Mouse (Mus musculus): Measurements from ENCODE around the gene Lonp1.
"Not testable (repeated sequence)": the region's sequence is repeated elsewhere in the genome, so short reads cannot be mapped to it uniquely, and the experiment has no call there.

Gene Lonp1

DNA sequence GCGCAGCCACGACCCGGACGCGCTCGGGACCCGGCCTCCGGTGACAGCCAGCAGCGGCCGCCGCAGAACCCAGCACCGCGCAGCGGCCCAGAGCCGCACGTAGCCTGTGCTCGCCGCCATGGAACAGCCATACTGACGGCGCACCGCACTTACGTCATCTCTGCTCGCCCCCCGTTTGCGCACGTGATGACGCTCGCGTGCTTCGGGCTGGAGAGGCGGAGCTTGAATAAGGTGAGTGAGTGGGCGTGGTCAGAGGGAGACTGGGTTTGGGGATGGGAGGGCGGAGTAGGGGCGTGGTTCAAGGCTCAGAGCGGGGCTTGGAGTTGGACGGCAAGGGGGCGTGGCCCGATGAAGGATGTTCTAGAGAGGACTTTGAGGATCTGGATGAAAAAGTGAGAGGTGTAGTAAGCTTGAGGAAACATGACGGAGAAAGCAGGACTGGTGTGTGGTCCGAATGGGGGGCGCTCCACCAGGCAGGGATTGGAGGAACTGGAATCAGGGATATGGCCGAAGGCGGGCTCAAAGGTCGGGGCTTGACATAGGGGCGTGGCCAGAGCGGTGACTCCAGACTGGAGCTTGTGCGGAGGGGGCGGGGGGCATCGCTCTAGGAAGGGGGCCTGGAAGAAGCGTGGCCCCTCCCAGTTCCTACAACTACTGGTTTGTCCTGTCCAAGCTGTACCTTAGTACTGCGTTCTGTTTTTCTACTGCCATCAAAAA, at the start of gene Lonp1:
Gene Lonp1 (minus strand): TSS at position 134 of the 717 bp plus-strand sequence.
- peak; percentile 99 for DNase-seq (ENCODE audit: low read depth, low spot score)

DNA sequence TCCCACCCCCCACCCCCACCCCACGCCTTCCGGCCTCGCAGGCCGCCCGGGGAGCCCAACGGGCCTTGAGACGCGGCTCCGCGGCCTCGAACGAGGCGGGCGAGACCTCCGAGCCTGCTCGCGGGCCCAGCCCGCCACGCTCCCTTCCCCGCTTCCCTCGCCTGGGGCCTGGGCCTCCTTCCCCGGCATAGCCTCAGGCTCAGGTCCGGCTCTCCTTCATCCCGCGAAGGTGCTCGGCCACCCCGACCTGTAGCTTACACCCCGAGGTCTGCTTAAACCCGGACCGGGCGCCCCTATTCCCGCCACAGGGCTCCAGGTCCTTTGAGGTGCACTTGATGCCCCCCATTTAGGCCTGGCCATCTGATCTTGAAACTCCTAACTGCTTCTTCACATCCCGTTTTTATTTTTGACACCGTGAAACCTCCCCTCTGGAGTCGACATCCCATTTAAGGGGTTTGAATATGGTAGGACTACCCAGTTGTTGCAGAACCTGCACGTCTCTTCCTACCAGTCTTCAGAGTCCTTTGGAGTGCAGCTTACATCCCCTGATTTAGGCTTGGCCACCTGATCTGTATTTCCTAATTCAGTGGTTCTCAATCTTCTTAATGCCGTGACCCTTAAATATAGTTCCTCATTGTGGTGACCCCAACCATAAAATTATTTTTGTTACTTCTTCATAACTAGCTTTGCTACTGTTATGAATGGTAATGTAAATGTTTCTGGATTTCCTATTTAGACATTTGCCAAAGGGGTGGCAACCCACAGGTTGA, 47.1 kb upstream of the Lonp1 start:
- DNase-seq (ENCODE audit: low read depth, low spot score): no peak

DNA sequence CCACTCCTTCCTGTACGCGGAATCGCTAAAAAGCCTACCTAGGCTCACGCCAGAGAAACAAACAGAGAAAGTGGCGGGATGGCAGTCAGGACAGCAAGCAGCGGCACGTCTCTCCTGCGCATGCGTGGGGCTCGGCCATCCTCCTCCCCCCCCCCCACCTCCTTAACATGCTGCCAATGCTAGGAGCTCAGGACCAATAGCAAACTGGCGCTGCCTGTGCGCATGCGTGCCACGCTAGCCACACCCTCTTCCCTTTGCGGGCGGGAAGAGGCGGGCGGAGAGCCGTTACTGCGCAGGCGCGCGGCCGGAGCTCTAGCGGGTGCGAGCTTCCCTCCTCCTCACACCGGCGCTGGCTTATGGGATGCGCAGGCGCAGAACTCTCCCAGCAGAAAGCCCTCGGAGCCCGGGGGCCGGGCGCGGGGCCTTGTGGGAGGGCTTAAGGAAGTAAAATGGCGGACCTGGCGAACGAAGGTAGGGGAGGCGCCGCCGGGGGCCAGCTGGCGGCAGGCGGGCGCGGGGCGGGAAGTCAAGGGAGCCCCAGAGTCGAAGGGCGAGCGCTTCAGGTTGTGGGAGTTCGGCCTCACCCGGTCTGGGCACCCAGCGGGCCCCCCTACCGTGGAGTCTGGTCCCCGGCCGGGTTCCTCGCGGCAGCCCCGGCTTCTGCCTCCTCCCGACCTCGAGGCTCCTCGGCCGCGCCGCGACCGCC, 46.4 kb upstream of the Lonp1 start, which contains the start of gene Ranbp3:
Gene Ranbp3 (plus strand): TSS at position 354 of the 706 bp plus-strand sequence.
- peak; percentile 98 for DNase-seq (ENCODE audit: low read depth, low spot score)

DNA sequence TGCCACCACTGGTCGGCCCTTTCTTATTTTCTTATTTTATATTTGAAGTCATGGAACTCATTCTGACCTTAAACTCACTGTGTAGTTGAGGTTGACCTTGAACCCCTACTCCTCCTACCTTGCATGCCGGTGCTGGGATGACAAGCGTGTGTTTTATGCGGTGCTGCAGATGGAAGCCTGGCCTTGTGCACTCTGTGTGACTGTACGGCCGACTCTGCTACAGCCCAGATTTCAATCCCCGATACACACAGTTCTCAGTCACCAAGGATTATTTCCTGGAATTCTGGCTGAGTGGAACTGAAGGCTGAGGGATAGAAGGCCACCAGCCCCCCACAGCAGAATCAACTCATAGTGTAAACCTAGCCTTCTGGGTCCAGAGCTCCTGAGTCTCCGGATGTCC, 43.1 kb upstream of the Lonp1 start:
- DNase-seq (ENCODE audit: low read depth, low spot score): no peak

DNA sequence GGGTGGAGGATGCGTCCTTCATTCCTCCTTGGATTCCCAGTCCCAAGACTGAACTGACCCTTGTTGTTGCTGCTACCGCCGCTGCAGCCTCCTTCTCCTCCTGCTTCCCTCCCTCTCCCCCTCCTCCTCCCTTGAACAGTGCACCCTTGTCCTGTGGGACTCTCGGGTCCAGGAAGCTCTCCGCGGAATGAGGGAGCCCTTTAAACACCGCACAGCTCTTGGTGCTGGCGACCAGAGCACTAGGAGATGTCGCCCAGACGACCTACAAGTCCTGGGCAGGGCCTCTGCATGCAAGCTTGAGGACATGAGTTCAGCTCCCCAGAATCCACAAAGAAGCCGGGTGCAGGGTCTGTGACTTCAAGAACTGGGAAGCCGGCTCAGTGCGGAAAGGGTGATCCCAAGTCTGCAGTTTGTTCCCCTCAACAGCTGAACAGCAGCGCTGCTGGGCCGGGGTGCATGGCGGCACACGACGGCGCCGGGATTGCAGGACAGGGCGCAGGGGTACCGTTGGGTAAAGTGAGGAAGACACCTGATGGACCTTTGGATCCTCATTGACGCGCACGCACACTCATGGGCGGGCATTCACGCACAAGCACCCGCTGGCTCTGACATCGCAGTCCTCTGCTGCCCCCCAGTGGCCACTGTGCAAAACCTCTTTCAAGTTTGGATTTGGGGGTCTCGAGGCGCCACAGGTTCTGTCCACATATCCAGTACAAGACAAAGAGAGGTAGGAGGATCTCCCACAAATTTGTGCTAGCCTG, 41.9 kb upstream of the Lonp1 start:
- DNase-seq (ENCODE audit: low read depth, low spot score): peak; percentile 71

DNA sequence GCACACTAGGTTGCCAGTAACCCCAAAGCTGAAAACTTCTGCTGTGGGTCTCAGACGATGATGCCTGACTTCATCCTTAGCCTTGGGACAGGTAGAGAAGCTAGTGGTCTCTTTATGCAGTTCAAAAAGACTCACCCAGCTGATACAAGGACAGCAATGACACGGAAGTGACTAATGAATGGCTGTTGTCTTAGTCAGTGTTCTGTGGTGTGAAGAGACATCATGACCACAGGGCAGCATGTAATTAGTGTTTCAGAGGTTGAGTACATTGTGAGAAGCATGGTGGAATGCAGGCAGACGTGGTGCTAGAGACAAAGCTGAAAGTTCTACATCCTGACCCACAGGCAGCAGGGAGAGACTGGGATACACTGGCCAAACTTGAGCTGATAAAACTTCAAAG, 40.9 kb upstream of the Lonp1 start:
- no peak for DNase-seq (ENCODE audit: low read depth, low spot score)

DNA sequence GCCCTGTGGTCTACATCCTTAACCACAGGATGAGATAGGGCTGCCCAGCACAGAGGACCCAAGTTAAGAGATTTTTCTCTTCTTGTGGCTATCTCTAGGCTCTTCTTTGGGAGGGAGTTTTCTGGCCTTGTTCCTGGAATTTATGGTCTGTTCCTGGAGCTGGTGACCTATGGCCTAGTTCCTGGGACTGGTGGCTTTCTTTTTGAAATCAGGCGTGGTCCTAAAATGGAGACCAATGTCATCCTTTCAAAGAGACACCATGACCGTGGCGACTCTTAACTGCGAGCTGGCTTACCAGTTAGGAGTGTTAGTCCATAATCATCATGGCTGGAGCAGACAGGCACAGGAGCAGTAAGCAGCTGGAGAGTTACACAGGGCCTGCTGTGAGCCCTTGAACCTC, 39.7 kb upstream of the Lonp1 start:
- DNase-seq (ENCODE audit: low read depth, low spot score): no peak

DNA sequence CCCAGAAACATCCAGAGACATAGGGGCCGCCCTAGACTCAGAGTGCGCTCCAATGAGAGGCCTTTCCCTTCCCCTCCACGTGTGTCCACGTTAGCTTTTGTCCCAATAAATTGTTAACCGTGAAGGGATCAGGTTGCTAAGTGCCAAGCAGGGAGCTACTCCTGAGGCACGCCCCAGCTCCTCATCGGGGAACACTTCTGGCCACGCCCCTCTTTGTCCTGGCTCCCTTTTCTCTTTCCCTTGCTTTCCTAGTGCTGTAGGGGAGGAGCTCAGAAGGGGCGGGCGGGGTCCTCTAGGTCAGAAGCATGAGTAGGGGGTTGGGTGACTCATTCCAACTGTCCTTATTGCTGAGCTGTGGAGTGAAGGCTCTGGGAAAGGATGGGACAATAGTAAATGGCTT, 37.6 kb upstream of the Lonp1 start:
- peak; percentile 79 for DNase-seq (ENCODE audit: low read depth, low spot score)

DNA sequence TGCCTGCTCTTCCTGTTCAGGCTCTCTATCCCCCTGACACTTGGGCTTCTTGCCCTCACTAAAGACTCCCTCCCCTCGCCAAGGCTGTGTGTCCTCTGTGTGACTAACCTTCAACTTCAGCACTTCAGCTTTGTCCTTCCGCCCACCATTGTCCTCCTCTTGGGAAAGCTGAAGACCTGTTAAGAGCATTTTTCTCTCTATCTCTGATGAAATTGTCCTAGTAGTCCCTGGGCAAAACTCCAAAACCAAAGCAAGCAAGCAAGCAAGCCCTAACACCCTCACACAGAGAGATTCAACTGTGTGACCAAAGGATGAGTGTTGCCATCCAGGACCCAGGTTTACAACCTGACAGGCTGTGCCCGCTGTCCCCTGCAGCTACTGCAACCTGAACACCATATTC, 37.0 kb upstream of the Lonp1 start:
- DNase-seq (ENCODE audit: low read depth, low spot score): no peak

DNA sequence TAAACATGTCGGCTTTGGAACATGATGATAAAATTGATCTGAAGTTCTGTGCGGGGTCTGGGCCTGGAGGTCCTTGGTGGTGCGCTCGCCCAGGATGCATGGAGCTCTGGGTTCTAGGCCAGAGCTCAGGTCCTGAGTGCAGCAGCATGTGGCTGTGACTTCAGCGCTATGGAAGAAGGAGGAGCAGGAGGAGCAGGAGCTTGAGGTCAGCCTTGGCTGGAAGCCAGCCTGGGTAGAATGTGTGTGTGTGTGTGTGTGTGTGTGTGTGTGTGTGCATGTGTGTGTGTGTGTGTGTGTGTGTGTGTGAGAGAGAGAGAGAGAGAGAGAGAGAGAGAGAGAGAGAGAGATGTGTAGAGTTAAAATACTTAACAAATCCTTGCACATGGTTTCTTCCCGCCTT, 29.5 kb upstream of the Lonp1 start:
- DNase-seq (ENCODE audit: low read depth, low spot score): no peak

DNA sequence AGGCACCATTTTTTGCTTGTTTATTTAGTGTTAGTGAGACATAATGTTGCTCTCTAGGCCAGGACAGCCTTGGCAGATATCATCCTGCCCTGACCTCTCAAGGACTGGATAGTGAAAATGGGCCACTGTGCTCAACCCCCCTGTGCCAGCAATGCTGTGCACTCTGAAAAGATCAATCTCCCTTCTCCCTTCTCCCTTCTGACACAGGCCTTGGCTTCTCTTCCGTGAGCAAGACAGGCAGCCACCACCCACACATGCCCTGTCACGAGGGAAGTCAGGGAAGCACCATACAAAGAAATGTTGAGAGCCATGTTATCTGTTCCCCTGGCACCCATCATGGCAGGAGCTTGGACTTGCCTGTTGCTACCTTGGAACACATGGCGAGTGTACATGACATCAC, 28.6 kb upstream of the Lonp1 start:
- DNase-seq (ENCODE audit: low read depth, low spot score): no peak

DNA sequence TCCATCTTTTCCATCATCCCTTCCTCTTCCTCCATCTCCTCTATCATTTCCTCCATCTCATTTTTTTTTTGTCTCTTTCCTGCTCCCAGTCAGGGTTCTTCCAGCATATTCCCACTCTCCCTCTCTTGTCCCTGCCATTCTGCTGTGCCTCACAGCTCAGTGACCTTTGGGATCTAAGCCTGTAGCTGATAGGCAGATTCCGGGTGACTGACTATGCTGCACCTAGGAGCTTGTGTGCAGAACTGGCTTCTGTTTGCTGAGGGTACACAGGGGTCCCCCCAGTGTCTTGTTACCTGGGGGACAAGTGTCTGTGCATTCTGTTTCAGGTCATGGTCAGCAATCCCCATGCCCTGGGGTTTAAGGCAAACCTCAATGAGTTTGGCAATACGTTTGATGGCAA, 28.1 kb upstream of the Lonp1 start:
- no peak for DNase-seq (ENCODE audit: low read depth, low spot score)

DNA sequence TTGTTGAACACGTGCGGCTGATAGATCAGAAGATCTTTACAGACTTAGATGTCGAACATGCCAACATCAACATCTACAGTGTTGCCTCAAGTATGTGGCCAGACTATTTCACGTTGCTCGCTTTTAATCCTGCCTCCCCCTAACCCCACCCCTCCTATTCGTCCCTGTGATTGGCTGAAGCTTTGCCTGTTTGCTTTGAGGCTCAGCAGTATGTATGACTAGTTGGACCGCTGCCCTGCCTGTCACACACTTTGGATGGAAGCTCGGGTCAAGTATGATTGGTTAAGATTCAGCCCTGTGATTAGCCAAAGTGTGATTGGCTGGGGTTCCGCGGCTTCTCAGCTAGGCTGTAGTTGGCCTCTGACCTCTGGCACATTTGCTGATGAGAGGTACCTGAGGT, 25.1 kb upstream of the Lonp1 start:
- DNase-seq (ENCODE audit: low read depth, low spot score): peak; percentile 74

DNA sequence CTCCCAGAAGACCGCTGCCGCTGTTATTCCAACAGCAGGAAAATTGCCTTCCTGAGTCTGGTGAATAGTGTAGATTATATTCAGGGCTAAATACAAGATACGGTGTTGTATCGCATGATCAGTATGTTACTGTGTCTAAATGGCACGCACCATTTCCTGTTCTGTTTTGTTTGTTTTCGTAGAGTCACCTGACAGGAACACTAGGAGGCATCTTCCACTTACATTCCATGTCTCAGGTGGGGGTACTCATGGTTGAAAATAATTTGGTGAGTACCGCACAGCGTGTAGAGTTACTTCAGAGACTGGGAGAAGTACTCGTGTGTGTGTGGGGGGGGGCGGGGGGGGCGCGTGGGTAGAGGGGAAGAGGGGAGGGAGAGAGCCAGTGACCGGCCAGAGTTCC, 20.9 kb upstream of the Lonp1 start:
- no peak for DNase-seq (ENCODE audit: low read depth, low spot score)

DNA sequence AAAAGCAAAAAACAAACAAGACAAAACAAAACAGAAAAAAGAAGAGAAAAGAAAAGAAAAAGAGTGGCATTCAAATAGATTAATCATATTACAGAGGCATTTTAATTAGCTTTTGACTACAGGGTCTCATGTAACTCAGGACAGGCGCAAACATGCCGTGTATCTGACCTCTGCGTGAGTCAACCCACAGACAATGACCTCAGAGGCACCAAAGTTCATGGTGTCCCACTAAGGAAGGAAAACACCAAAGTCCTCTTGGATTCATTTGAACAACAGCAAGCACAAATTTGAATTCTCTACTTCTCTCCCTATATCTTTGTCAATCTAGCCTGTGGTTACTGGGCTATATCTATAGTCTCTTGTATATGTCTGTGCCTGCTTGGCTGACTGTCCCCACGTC, 16.6 kb upstream of the Lonp1 start:
- no peak for DNase-seq (ENCODE audit: low read depth, low spot score)

DNA sequence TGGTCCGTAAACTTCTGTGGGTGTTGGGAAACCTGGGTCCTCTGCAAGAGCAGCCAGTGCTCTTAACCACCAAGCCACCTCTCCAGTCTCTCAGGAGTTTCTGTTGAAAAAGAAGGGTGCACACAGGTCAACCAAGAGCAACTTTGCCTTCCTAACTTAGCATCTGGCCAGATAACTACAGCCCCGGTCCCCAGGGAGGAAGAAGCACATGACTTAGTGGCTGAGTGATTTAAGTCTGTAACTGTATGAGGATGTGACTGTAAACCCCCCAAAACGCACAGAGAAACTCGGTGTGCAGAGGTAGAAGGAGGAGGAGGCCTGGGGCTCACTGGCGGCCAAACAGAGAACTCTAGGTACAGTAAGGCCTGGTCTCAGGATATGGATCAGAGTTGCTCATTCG, 7.3 kb upstream of the Lonp1 start:
- no peak for DNase-seq (ENCODE audit: low read depth, low spot score)

DNA sequence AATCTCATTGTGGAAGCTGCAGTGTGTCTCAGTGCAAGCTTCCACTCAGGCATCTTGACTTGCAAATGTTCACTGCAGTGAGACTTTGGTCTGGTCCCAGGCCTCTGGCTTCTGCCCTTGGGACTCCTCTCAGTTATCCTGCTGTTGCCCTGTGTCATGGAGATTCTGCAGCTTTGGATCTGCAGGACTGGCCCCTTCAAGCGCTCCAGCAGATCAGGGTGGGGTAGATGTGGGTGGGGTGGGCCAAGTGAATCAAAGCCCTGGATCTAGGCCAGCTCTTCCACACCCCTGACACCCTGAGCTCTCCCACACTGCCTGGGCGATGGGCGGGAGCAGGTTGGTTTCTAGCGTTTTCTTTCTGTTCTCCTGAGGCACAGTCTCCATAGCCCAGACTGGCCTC, 5.1 kb upstream of the Lonp1 start:
- no peak for DNase-seq (ENCODE audit: low read depth, low spot score)

DNA sequence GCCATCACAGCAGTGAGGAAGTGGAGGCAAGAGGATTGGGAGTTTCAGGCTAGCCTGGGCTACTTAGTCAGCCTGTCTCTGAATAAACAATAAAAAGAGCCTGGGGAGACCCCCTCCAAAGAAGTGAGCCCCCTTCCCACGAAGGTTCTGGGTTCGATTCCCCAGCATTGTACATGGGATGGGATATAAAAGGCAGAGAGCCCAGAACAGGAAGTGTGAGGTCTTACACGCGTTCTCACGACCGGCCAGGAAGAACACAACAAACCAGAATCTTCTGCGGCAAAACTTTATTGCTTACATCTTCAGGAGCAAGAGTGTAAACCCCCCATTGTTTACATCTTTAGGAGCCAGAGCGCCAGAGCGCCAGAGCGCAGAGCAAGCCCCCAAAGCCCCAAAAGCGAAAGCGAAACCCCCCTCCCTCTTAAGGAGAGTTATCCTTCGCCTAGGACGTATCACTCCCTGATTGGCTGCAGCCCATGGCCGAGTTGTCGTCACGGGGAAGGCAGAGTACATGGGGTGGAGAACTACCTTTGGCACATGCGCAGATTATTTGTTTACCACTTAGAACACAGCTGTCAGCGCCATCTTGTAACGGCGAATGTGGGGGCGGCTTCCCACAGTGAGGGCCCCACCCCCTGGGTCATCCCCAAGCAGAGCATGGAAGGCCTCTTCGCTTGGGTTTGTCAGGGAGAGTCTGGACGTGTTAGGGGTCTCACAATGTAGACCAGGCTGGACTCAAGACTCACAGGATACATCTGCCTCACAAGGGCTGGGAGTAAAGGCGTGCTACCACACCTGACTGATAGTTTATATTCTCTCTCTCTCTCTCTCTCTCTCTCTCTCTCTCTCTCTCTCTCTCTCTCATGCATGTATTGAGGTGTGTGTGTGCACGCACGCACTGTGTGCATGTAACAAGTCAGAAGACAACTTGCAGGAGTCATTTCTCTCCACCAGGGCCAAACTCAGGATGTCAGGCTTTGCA, 3.4 kb upstream of the Lonp1 start:
- DNase-seq (ENCODE audit: low read depth, low spot score): not testable (repeated sequence)

DNA sequence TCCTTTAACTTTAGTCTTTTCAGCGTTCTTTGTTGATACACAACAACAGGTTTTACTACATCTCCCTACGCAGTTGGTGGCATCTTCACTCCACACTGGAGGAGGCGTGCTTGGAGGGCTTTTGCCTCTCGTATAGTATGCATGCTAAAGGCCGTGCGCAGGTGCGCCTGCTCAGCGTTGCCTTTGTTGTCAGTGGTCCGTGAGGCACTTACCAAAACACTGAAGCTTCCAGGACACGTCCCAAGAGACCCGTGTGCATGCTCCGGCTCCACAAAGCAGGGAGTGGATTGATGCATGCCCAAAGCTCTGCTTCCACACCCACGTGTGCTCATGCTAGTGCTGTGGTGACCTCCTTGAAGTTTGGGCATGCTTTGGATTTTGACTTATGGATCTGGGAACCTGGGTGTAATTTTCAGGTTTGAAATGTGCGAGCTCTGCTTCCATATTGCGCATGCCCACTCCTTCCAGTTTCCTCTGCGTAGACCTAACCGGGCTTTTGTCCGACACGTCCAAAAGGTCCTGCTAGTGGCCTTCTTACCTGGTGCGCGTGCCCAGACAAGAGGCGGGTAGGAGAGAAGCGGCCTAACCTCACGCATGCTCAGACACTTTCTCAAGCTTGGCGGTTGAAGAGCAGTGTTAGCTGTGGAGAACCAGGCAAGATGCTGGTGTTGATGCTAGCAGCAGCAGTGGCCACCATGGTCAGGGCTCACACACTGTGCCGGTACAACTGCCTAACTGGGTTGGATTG, 1.0 kb upstream of the Lonp1 start, which contains the start of gene Catsperd:
Gene Catsperd (plus strand): TSS at position 614 of the 748 bp plus-strand sequence.
- no peak for DNase-seq (ENCODE audit: low read depth, low spot score)

DNA sequence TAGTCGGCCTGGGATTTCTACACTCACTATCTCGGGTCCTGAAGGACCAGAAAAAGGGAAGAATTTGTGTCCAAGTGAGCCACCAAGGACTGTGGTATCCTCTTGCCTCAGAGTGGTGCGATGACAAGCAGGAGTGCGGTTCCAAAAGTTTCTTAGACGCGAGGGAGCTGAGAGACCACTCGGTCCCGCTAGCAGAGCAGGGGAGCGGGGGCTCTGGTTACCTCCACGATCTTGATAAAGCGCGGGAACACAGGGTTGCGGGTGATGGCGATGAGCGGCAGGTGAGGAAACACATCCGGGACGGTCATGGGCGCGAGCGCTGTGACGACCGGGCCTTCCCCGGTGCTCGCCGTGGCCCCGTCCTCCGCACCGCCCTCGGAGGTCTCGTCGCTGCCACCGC, 427 bp downstream of the Lonp1 start:
- DNase-seq (ENCODE audit: low read depth, low spot score): no peak
